In the genomic region with DNA sequence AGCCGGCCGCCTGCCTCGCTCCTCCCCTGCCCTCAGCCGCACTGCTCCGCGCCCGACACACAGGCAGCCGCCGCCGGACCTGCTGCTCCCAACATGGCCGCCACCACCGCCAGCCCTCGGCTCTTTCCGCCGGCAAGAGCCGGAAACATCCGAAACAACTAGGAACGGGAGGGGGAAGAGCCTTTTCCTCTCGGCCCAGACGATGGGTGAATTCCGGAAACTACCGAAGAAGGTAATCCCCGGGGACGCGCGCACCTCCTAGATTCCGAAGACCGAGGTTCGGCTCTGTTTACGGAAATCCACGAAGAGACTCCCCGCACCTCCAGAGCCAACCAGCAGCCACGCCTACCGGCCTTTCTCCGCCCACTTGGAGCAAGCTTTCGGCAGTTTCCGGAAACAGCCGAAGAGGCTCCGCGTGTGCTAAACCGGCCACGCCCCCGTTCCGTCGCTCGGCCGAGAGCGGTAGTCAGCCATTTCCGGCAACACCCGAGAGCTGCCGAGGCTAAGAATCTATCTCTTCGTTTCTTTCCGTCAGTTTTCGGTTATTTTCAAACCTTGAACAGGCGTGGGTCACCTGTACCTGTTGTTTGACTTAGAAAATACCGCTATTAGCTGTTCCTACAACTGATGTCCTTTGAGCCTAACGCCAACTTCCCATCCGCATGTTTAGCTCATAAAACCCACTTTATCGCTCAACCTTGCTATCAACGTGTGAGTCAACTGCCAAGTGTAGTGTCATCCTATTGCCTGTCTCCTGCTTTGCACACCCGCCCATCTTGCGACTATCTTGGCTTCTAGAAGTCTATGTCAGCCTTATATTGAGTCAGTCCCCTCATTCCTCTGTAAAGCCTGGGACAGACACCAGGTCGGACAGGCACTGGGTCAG, we compare ENCODE assay signal across 8 mouse cellular contexts. TPM values are rescaled to one million over a fixed set of nuclear protein-coding genes. Genes with fewer than 3 reads are reported as not detected.
DNase-seq lines count a peak whose midpoint lies in the region; ATAC-seq lines count a peak whose summit lies in the region.

A gene (minus strand): TSS at position 349 of the 886 bp plus-strand sequence.

- ATAC-seq in megakaryocyte progenitor cell, adult 5-6 weeks (replicated peaks; ENCODE audit: poor library complexity), result peak; percentile 80

- DNase-seq in adipocyte (ENCODE audit: low spot score), result peak; percentile 100
- peak; percentile 100 for DNase-seq in embryo, embryonic 10 days (ENCODE audit: low spot score)
- peak; percentile 98 for DNase-seq in gastrocnemius, postnatal 10 days
- DNase-seq in induced T-regulatory cell, adult 2 months (ENCODE audit: low read depth), result peak; percentile 100
- DNase-seq in left cerebral cortex, adult 9 months (ENCODE audit: low spot score in 2 of 2), result peak; percentile 99
- peak; percentile 100 for DNase-seq in right cerebral cortex, postnatal 14 days
- DNase-seq in urinary bladder, postnatal 36 days (ENCODE audit: low spot score in 2 of 2), result peak; percentile 99

RNA-seq across cellular contexts. Expression of the gene that starts here (rescaled TPM):
- total RNA-seq in gastrocnemius, postnatal 10 days (2021), result 10 to 100 TPM; 38.2 to 45.8 TPM
- 63.8 and 70.0 TPM in 2 replicates for total RNA-seq in megakaryocyte progenitor cell, adult 5-6 weeks (2015)
- total RNA-seq in megakaryocyte progenitor cell, adult 5-6 weeks (2017), result 23.3 and 24.8 TPM in 2 replicates

Comparison
In these comparisons a context has a peak if more than half of its experiments do, and no peak if none do; other contexts are left out.
1. Peak in every context shown above with its lines: DNase-seq and ATAC-seq.